Mouse (Mus musculus) forebrain, embryonic 13.5 days (tissue): ENCODE data around the gene Focad. TPM values are rescaled to one million over a fixed set of nuclear protein-coding genes. Genes with fewer than 3 reads are reported as not detected.

Experiments
- ATAC-seq: fragments of 200-750 bp; cut with Nextera tagmentation; 2 replicates; pipeline ENCODE4 v1.8.0; 2017
- H3K27ac ChIP-seq: fragments of 300-500 bp; sonication (generic); 2 replicates; pipeline ENCODE4 v1.5.1; 2015; ENCODE audit warnings: inconsistent platforms, mild to moderate bottlenecking, moderate library complexity
- H3K27me3 ChIP-seq: fragments of 300-500 bp; sonication (generic); 2 replicates; pipeline ENCODE4 v1.6.1; 2015; ENCODE audit warnings: mild to moderate bottlenecking, inconsistent platforms
- H3K36me3 ChIP-seq: fragments of 300-500 bp; sonication (generic); 2 replicates; pipeline ENCODE4 v1.6.1; 2015; ENCODE audit warnings: mild to moderate bottlenecking, inconsistent platforms; ENCODE audit not compliant: poor library complexity, severe bottlenecking
- H3K4me1 ChIP-seq: fragments of 300-500 bp; sonication (generic); 2 replicates; pipeline ENCODE4 v1.6.1; 2015; ENCODE audit warnings: inconsistent platforms
- H3K4me2 ChIP-seq: fragments of 300-500 bp; sonication (generic); 2 replicates; pipeline ENCODE4 v1.6.1; 2015; ENCODE audit warnings: inconsistent platforms, mild to moderate bottlenecking, moderate library complexity
- H3K4me3 ChIP-seq: fragments of 300-500 bp; sonication (generic); 2 replicates; pipeline ENCODE4 v1.5.1; 2015; ENCODE audit warnings: mild to moderate bottlenecking, inconsistent platforms
- H3K9ac ChIP-seq: fragments of 300-500 bp; sonication (generic); 2 replicates; pipeline ENCODE4 v1.6.1; 2015; ENCODE audit warnings: mild to moderate bottlenecking, inconsistent platforms
- H3K9me3 ChIP-seq: fragments of 300-500 bp; sonication (generic); replicated peaks from 2 replicates; pipeline ENCODE4 v1.6.1; 2016; ENCODE audit warnings: inconsistent platforms
- WGBS: fragments of 180-500 bp; shearing (Covaris S2); methylation state at CpG from one replicate; pipeline ENCODE4 v1.1.7; 2015; 5-methylcytosine and 5-hydroxymethylcytosine counted together
- polyA plus RNA-seq: library from polyadenylated mRNA; unstranded; fragments of >200 nt; fragmentation: Nextera tagmentation; extraction: Ambion mirVana; gene quantifications from 2 replicates; pipeline ENCODE4 v1.2.1, GENCODE M21; 2015

Gene Focad
- polyA plus RNA-seq, 1 experiment from 2014 or later, result 10.3 TPM

DNA sequence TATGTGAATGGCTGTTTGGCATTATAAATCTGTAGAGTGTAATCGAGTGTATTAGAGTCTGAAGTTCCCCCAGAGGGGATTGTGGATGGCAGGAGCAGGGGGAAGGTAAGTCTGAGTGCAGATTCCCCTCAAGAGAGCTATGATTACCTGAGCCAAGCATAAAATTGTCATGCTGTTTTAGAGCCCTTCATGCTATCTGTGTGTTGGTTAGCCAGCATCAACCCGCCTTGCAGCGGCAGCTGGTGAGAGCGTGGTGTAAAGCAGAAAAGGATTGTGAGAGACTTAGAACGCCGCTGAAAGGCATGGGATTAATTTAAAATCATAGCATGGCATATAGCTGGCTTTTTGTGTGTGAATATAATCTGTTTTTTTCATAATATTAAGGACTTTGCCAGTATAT, 63.2 kb downstream of the Focad start:
- Histone ChIP-seq H3K27ac (peak overlapping the region; percentile 65), H3K27me3 (no peaks in the 10 kb centered on the region), H3K9me3 (no peaks in the 10 kb centered on the region), H3K4me3 (no peak overlapping the region), H3K4me1 (peaks cover 26% of the 10 kb centered on the region; the same call in 1 of the 2 replicates), H3K9ac (no peak overlapping the region), H3K4me2 (no peak overlapping the region), H3K36me3 (no peaks in the 10 kb centered on the region)
- WGBS, result 77% methylated on average over 6 of the region's 6 CpGs
- ATAC-seq, result peak; percentile 57; the same call in 1 of the 2 replicates

DNA sequence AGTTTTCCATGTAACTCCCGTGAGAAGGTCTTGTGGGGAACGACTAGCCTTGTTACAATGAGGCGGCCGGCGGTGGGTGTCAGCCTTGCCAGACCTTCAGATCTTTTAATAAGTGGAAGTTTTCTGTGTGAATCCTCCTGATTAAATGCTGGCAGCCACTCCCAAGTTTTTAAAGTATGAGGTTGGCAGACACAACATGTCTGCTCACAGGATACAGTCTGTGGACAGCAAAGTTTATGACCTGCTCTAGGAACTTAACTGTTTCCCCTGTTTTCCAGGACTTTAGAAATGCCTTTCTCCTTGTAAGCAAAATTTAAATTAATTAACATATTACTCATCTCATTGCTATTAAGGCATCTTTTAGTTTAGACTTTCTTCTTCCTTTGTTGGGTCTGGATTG, 64.8 kb downstream of the Focad start:
- no peak overlapping the region for H3K9ac ChIP-seq
- no peaks in the 10 kb centered on the region for H3K36me3 ChIP-seq
- H3K4me2 ChIP-seq, result no peak overlapping the region
- ATAC-seq, result peak; percentile 31; the same call in 1 of the 2 replicates
- no peaks in the 10 kb centered on the region for H3K27me3 ChIP-seq
- 66% methylated on average over 5 of the region's 5 CpGs for WGBS
- H3K27ac ChIP-seq, result peak overlapping the region; percentile 52
- H3K9me3 ChIP-seq, result no peaks in the 10 kb centered on the region
- H3K4me1 ChIP-seq, result peaks cover 38% of the 10 kb centered on the region
- H3K4me3 ChIP-seq, result no peak overlapping the region

DNA sequence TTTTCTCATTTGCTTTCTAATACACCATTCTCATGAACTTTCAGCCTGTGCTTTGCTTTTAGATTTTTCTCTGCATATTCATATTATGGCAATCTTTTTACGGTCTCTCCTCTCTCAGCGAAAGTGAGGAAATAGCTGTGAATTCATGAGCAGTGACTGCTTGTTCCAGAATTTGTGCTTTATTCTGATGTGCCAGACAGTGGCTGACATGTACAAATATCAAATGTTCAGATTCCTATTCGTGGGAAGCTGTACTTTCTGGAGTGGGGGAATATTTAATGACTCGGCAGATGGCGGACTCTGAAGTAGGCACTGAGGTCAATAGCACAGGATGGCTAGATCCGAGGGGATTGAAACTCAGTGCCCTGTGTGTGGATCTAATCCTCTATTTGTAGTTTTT, 65.3 kb downstream of the Focad start:
- Histone ChIP-seq H3K9me3 (no peaks in the 10 kb centered on the region), H3K27ac (peak overlapping the region; percentile 52), H3K9ac (no peak overlapping the region), H3K4me3 (no peak overlapping the region), H3K36me3 (no peaks in the 10 kb centered on the region), H3K4me1 (peaks cover 43% of the 10 kb centered on the region), H3K27me3 (no peaks in the 10 kb centered on the region), H3K4me2 (no peak overlapping the region)
- ATAC-seq, result peak; percentile 71
- WGBS, result 58% methylated on average over 6 of the region's 6 CpGs

DNA sequence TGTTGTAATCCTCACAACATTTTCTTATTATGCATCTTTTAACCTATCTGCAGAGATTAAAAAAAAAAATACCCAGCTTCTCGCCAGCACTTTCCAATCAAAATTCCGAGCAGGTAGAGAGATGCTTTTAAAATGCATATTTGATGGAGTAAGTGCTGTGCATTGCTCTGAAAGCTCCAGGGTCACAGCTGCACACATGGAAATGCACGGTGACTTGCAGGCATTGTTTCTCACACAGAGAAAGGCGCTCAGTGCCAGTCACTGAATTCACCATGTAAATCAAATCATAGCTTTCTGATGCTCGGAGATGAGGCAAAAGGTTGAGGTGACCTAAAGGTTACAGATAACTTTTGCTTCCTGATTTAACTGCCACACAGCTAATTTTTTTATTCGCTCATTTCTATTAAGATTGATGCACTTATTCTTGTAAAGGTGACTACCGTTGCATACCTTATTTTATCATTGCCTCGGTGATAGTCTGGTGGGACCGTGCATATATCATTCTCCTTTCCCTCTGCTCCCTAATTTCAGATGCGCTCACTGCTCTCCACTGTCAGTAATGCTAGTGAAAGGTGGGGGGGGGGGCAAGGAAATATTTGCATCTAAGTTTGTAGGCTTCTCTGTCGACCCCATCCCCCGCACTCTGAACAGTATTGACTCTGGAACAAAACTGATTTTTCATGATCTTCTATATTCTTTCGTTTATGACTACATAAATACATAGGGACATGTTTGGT, 69.2 kb downstream of the Focad start:
- Histone ChIP-seq H3K36me3 (no peaks in the 10 kb centered on the region), H3K9ac (no peak overlapping the region), H3K4me1 (peaks cover 27% of the 10 kb centered on the region), H3K4me3 (no peak overlapping the region), H3K27me3 (no peaks in the 10 kb centered on the region), H3K27ac (peak overlapping the region; percentile 55; the same call in 1 of the 2 replicates), H3K9me3 (no peaks in the 10 kb centered on the region), H3K4me2 (no peak overlapping the region)
- ATAC-seq, result peak; percentile 54; the same call in 1 of the 2 replicates
- 64% methylated on average over 13 of the region's 13 CpGs for WGBS

DNA sequence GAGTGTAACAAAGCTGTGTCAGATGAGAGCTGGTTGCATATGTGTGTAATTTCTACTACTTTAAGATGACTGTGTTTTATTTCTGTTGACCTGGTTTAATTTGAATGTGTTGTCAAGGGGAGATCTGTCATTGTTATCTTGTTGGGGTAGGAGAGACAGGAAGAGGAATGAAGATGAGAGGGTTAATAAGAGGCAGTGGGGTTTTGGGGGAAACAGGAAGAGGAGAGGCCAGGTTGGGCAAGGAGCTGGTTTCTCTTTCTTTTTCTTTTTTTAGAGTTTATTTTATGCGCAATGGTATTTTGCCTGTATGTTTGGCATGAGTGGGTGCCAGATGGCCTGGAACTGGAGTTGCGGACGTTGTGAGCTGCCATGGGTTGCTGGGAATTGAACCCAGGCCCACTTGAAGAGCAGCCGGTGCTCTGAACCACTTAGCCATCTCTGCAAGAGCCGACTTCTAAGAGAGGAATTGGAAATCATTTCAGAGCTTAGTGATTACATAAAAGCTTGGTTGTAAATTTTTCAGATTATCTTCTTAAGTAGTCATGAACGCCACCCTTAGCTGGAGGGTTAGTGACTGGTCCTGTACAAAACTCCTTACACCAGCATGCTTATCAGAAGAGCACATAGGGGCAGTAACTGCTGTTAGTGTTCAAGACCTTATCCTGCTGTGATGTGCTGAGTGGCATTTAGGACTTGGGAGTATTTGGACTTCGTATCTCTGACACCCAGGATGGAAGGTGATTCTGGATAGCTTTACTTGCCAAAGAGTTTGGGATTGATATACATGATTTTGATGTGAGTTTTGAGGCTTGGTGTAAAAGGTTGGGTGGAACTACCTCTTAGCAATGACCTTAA, 72.8 kb downstream of the Focad start:
- no peaks in the 10 kb centered on the region for H3K9me3 ChIP-seq
- 89% methylated on average over 7 of the region's 7 CpGs for WGBS
- ATAC-seq, result no peak

DNA sequence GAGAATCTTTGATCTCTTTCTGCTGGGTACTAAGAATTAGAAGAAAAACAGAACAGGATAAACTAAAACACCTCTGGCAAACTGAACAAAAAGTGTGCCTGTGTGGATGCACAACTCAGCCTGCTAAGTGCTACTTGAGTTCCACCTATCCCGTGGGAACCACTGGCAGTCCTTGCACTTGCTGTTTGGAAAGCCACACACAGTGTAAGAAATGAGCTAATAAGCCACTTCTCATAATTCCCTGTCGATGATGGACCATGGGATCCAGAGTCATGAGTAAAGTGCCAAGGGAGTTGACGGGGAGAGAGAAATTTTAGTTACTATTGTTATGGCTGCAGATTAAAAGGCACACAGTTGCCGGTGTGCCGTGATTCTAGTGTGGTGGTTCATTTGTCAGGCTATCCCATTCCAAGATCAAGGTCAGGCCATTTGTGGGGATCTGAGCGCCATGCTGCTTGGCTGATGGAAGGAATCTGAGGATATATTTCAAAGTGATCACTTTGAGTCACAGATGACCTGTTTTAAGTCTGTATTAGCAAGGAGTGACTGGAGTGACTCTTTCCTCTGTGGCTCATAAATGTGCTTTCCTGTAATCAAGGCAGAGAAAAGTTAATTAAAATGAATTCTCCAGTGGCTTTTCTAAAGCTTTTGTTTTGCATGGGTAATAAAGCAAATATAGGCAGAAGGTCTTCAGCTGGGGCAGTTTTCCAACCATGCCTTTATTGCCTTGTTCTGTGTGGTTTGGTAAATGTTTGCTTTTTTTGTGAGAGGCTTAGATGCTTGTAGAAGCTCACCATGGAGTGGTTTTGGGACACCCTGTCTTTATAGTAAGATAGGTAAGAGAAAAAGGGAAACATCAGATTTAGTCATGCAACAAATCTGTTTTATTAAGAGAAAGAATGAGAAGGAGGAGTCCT, 80.9 kb downstream of the Focad start:
- no peaks in the 10 kb centered on the region for H3K4me1 ChIP-seq
- H3K4me2 ChIP-seq, result no peak overlapping the region
- H3K27me3 ChIP-seq, result no peaks in the 10 kb centered on the region
- WGBS, result 76% methylated on average over 6 of the region's 6 CpGs
- H3K4me3 ChIP-seq, result no peak overlapping the region
- no peak for ATAC-seq
- H3K9ac ChIP-seq, result no peak overlapping the region
- no peaks in the 10 kb centered on the region for H3K9me3 ChIP-seq
- no peaks in the 10 kb centered on the region for H3K36me3 ChIP-seq
- no peak overlapping the region for H3K27ac ChIP-seq

More for the DNA sequence above, 72.8 kb downstream of the Focad start:
- Histone ChIP-seq H3K4me2 (no peak overlapping the region), H3K36me3 (no peaks in the 10 kb centered on the region), H3K27me3 (no peaks in the 10 kb centered on the region), H3K4me3 (no peak overlapping the region), H3K27ac (no peak overlapping the region), H3K4me1 (peaks cover 18% of the 10 kb centered on the region), H3K9ac (no peak overlapping the region)

DNA sequence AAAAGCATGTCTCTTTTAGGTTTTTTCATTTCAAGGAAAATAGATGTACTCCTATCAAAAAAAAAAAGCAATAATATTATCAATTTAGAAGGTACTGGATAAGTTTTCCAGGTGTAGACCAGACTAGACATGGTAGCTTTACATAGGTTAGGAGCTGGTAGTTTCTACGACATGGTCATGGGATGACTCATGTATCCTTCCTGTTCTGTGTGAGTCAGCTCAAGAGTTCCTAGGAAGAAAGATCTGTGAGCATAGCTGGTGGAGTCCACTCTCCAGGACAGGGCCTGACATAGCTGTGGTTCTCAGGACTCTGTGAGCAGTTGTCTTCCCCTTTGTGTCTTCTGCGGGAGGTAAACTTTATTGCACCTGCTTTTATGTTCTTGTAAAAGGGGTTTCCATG, 84.9 kb downstream of the Focad start:
- Histone ChIP-seq H3K4me3 (no peak overlapping the region), H3K4me1 (no peaks in the 10 kb centered on the region), H3K36me3 (no peaks in the 10 kb centered on the region), H3K27ac (no peak overlapping the region), H3K4me2 (no peak overlapping the region), H3K9ac (no peak overlapping the region), H3K27me3 (no peaks in the 10 kb centered on the region), H3K9me3 (no peaks in the 10 kb centered on the region)
- no peak for ATAC-seq
- 90% methylated on average over 2 of the region's 2 CpGs for WGBS

DNA sequence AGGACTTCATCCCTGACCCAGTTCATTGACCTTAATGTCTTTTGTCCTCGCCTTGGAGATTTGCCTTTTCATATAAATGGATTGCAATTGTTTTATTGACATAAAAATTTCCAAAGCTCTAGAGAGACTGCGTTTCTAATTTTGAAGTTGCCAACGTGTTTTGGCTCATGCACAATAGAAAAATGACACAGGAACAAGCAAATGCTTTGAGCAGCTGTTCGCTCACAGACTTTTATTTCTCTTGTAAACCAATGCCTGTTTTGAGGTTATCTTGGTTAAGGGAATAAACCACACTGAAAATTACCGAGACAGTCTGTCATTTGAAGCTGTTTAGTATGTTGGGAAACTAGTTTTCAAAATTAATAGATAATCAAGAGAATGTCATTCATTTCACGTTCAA, 89.9 kb downstream of the Focad start:
- Histone ChIP-seq H3K4me1 (no peaks in the 10 kb centered on the region), H3K27ac (no peak overlapping the region), H3K9ac (no peak overlapping the region), H3K36me3 (no peaks in the 10 kb centered on the region), H3K27me3 (no peaks in the 10 kb centered on the region), H3K9me3 (no peaks in the 10 kb centered on the region), H3K4me2 (no peak overlapping the region), H3K4me3 (no peak overlapping the region)
- WGBS, result 73% methylated on average over 6 of the region's 6 CpGs
- no peak for ATAC-seq

DNA sequence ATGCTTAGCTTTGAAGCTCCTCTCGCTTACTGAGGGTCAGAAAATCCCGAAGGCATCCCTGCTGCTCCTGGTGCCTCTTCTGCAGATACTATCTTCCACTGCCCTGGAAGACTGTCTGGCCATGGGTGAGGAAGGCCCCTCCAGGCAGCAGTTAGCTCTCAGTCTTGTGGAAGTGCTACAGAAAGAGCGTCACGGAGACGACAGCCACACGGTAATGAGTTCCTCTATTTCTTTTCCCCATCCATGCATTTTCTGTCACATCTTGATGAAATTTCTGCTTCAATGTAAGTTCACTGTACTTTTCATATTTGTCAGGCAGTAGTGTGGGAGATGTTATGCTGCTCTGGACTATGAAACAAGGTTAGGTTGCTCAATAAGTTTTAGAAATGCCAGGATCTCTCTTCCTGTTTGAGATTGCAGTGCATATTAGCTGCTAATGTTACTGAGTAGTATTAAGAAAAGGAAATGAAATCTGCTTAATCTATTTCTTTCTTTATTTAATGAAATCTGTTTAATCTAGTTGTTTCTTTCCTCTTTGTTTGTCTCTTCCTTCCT, 91.5 kb downstream of the Focad start:
- H3K27ac ChIP-seq, result no peak overlapping the region
- H3K27me3 ChIP-seq, result no peaks in the 10 kb centered on the region
- no peaks in the 10 kb centered on the region for H3K4me1 ChIP-seq
- WGBS, result 88% methylated on average over 6 of the region's 6 CpGs
- no peak overlapping the region for H3K4me2 ChIP-seq
- H3K4me3 ChIP-seq, result no peak overlapping the region
- no peaks in the 10 kb centered on the region for H3K9me3 ChIP-seq
- H3K36me3 ChIP-seq, result no peaks in the 10 kb centered on the region
- ATAC-seq, result no peak
- no peak overlapping the region for H3K9ac ChIP-seq

DNA sequence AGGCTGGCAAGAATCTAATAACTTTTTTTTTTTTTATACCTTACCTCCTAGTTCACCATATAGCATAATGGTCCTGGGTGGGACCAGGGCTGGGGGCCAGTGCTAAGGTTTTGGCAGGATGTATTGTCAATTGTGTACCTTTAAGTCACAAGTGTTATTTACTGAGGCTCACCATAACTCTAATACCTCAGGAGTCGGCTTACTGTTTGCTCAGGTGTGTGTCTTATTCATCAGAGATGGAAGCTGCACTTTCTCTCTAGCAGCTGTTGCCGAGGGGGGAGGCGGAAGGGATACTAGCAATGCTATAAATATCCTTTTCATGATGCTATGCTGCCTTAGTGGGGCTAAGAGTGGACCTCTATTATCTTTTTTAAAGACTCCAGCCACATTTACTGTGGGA, 93.2 kb downstream of the Focad start:
- no peak overlapping the region for H3K4me2 ChIP-seq
- no peaks in the 10 kb centered on the region for H3K9me3 ChIP-seq
- no peaks in the 10 kb centered on the region for H3K4me1 ChIP-seq
- ATAC-seq, result no peak
- no peaks in the 10 kb centered on the region for H3K27me3 ChIP-seq
- H3K36me3 ChIP-seq, result no peaks in the 10 kb centered on the region
- H3K9ac ChIP-seq, result no peak overlapping the region
- H3K27ac ChIP-seq, result no peak overlapping the region
- no peak overlapping the region for H3K4me3 ChIP-seq
- 75% methylated on average over 3 of the region's 3 CpGs for WGBS

DNA sequence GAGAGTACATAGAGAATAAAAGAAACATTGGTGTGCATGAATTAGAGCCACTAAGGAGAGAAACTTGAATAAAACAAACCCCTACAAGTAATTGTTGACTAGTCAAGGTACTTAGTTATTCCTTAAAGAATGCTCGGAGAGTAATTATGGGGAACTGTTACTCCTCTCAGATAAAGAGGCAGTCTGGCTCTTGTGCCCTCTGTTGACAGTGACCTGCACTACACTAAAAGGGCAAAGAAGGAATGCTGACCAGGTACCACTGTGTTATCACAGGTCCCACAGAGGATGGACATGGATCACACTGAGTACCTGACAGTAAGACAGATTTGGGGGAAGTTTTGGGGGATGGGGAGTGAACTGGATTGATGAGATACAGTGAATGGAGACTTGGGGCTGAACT, 95.1 kb downstream of the Focad start:
- Histone ChIP-seq H3K4me3 (no peak overlapping the region), H3K27ac (no peak overlapping the region), H3K36me3 (no peaks in the 10 kb centered on the region), H3K4me2 (no peak overlapping the region), H3K9ac (no peak overlapping the region), H3K9me3 (no peaks in the 10 kb centered on the region), H3K4me1 (no peaks in the 10 kb centered on the region; the same call in 1 of the 2 replicates), H3K27me3 (no peaks in the 10 kb centered on the region)
- WGBS, result 79% methylated on average over 1 of the region's 1 CpGs
- no peak for ATAC-seq
